Mouse (Mus musculus) retina, postnatal 1 day (tissue): Measurements from ENCODE around the gene Msantd3.
A peak's percentile ranks its signal among the peaks of the same experiment; 100 is the strongest.

ENCODE experiments used
- DNase-seq: peaks from one replicate; pipeline ENCODE4 v3.0.0-alpha.2; 2012

The Msantd3 gene

GRCm38 (mm10) chr4:48539841-48540575 lies at the start of gene Msantd3:
Gene Msantd3 (plus strand): TSS chr4:48539935.
- DNase-seq, result peak; percentile 83

- peak; percentile 60 for DNase-seq
Measured at GRCm38 (mm10) chr4:48491290-48491743, 48.4 kb upstream of the Msantd3 start.

- no peak for DNase-seq
Measured at GRCm38 (mm10) chr4:48492510-48492909, 47.2 kb upstream of the Msantd3 start.

GRCm38 (mm10) chr4:48510861-48511260 lies 28.9 kb upstream of the Msantd3 start:
- no peak for DNase-seq

- no peak for DNase-seq
Measured at GRCm38 (mm10) chr4:48529559-48529958, 10.2 kb upstream of the Msantd3 start.

- no peak for DNase-seq
Measured at GRCm38 (mm10) chr4:48531804-48532601, 7.7 kb upstream of the Msantd3 start.

GRCm38 (mm10) chr4:48536275-48536674 lies 3.5 kb upstream of the Msantd3 start:
- no peak for DNase-seq

- DNase-seq, result no peak
Measured at GRCm38 (mm10) chr4:48537024-48537423, 2.7 kb upstream of the Msantd3 start.

GRCm38 (mm10) chr4:48538581-48538980 lies 1.2 kb upstream of the Msantd3 start:
- no peak for DNase-seq

- DNase-seq, result peak; percentile 68
Measured at GRCm38 (mm10) chr4:48540576-48541111, 909 bp downstream of the Msantd3 start.

- DNase-seq, result peak; percentile 21
Measured at GRCm38 (mm10) chr4:48541526-48542250, 2.0 kb downstream of the Msantd3 start.

- no peak for DNase-seq
Measured at GRCm38 (mm10) chr4:48542351-48542750, 2.6 kb downstream of the Msantd3 start.

GRCm38 (mm10) chr4:48543071-48543865 lies 3.5 kb downstream of the Msantd3 start:
- no peak for DNase-seq

GRCm38 (mm10) chr4:48544141-48544540 lies 4.4 kb downstream of the Msantd3 start:
- peak; percentile 39 for DNase-seq

- no peak for DNase-seq
Measured at GRCm38 (mm10) chr4:48545966-48546365, 6.2 kb downstream of the Msantd3 start.

GRCm38 (mm10) chr4:48546568-48547496 lies 7.1 kb downstream of the Msantd3 start:
- DNase-seq, result peak; percentile 49

GRCm38 (mm10) chr4:48548393-48549045 lies 8.8 kb downstream of the Msantd3 start:
- DNase-seq, result peak; percentile 27

- no peak for DNase-seq
Measured at GRCm38 (mm10) chr4:48549661-48550060, 9.9 kb downstream of the Msantd3 start.

GRCm38 (mm10) chr4:48552486-48553064 lies 12.8 kb downstream of the Msantd3 start:
- DNase-seq, result no peak

- no peak for DNase-seq
Measured at GRCm38 (mm10) chr4:48554132-48554531, 14.4 kb downstream of the Msantd3 start.
